Mouse (Mus musculus) liver, embryonic 11.5 days (tissue): ENCODE results near the gene Rpgrip1l. TPM values are rescaled to one million over a fixed set of nuclear protein-coding genes. Genes with fewer than 3 reads are reported as not detected.

Source experiments
- ATAC-seq: fragments of 200-750 bp; cut with Nextera tagmentation; replicated peaks from 2 replicates; pipeline ENCODE4 v1.8.0; 2017; ENCODE audit warnings: moderate number of reproducible peaks, mild to moderate bottlenecking, moderate TSS enrichment, moderate library complexity; ENCODE audit not compliant: low FRiP score
- DNase-seq: peaks from one replicate; pipeline ENCODE4 v3.0.0-alpha.2; 2017; ENCODE audit warnings: low spot score
- H3K27ac ChIP-seq: fragments of 300-500 bp; sonication (generic); 2 replicates; pipeline ENCODE4 v1.5.1; 2014; ENCODE audit warnings: mild to moderate bottlenecking, low read depth, low read length, control low read depth
- H3K27me3 ChIP-seq: fragments of 300-500 bp; sonication (generic); replicated peaks from 2 replicates; pipeline ENCODE4 v1.6.1; 2014; ENCODE audit warnings: low read length, mixed read lengths; ENCODE audit not compliant: control insufficient read depth, insufficient read depth
- H3K36me3 ChIP-seq: fragments of 300-500 bp; sonication (generic); 2 replicates; pipeline ENCODE4 v1.6.1; 2014; ENCODE audit warnings: mild to moderate bottlenecking, low read length, moderate library complexity, mixed read lengths; ENCODE audit not compliant: control insufficient read depth, insufficient read depth
- H3K4me1 ChIP-seq: fragments of 300-500 bp; sonication (generic); replicated peaks from 2 replicates; pipeline ENCODE4 v1.6.1; 2014; ENCODE audit warnings: low read length, mixed read lengths; ENCODE audit not compliant: control insufficient read depth, insufficient read depth
- H3K4me2 ChIP-seq: fragments of 300-500 bp; sonication (generic); 2 replicates; pipeline ENCODE4 v1.6.1; 2014; ENCODE audit warnings: mild to moderate bottlenecking, control low read depth, moderate library complexity
- H3K4me3 ChIP-seq: fragments of 300-500 bp; sonication (generic); 2 replicates; pipeline ENCODE4 v1.5.1; 2014; ENCODE audit warnings: low read depth, low read length, control low read depth
- H3K9ac ChIP-seq: fragments of 300-500 bp; sonication (generic); 2 replicates; pipeline ENCODE4 v1.6.1; 2014; ENCODE audit warnings: low read depth, low read length, control low read depth
- H3K9me3 ChIP-seq: fragments of 300-500 bp; sonication (generic); 2 replicates; pipeline ENCODE4 v1.6.1; 2016; ENCODE audit warnings: low read length, inconsistent platforms, mixed read lengths; ENCODE audit not compliant: control insufficient read depth
- WGBS: fragments of 180-500 bp; shearing (Covaris S2); extraction: QIAGEN DNeasy Blood & Tissue Kit; methylation state at CpG from one replicate; pipeline ENCODE4 v1.1.7; 2014; 5-methylcytosine and 5-hydroxymethylcytosine counted together
- polyA plus RNA-seq: library from polyadenylated mRNA; unstranded; fragments of >200 nt; fragmentation: Nextera tagmentation; extraction: Ambion mirVana; gene quantifications from 2 replicates; pipeline ENCODE4 v1.2.1, GENCODE M21; 2014

The Rpgrip1l gene
- 6.5 and 6.8 TPM in 2 replicates for polyA plus RNA-seq

GRCm38 (mm10) chr8:91312835-91313832, at the start of gene Rpgrip1l, which contains the start of gene Fto:
Gene Rpgrip1l (minus strand): TSS chr8:91313262.
Gene Fto (plus strand): TSS chr8:91313525.
- ATAC-seq (peak; percentile 98), DNase-seq (peak; percentile 95)
- no peaks in the 10 kb centered on the region for H3K36me3 ChIP-seq
- H3K9me3 ChIP-seq = no peaks in the 10 kb centered on the region
- H3K9ac ChIP-seq = peak within 1 kb of the TSS; percentile 91
- peaks cover 10% of the 10 kb centered on the region for H3K4me1 ChIP-seq
- H3K4me3 ChIP-seq = peak within 1 kb of the TSS; percentile 80
- WGBS = 1% methylated on average over 59 of the region's 59 CpGs
- H3K27me3 ChIP-seq = no peaks in the 10 kb centered on the region
- peak within 1 kb of the TSS; percentile 95 for H3K4me2 ChIP-seq
- H3K27ac ChIP-seq = peak within 1 kb of the TSS; percentile 52; the same call in 1 of the 2 replicates

GRCm38 (mm10) chr8:91360644-91361357, 47.7 kb upstream of the Rpgrip1l start:
- Histone ChIP-seq H3K36me3 (no peaks in the 10 kb centered on the region), H3K4me1 (no peaks in the 10 kb centered on the region; the same call in 1 of the 2 replicates), H3K27ac (no peak overlapping the region), H3K9me3 (no peaks in the 10 kb centered on the region), H3K4me2 (no peak overlapping the region), H3K4me3 (no peak overlapping the region), H3K27me3 (no peaks in the 10 kb centered on the region), H3K9ac (no peak overlapping the region)
- ATAC-seq (no peak), DNase-seq (no peak)
- WGBS = 57% methylated on average over 10 of the region's 10 CpGs

- WGBS = 76% methylated on average over 9 of the region's 9 CpGs
- Histone ChIP-seq H3K27ac (no peak overlapping the region), H3K9me3 (no peaks in the 10 kb centered on the region), H3K4me2 (no peak overlapping the region), H3K9ac (no peak overlapping the region), H3K4me1 (no peaks in the 10 kb centered on the region; the same call in 1 of the 2 replicates), H3K36me3 (no peaks in the 10 kb centered on the region), H3K27me3 (no peaks in the 10 kb centered on the region), H3K4me3 (no peak overlapping the region)
- DNase-seq (no peak), ATAC-seq (no peak)
Observed at GRCm38 (mm10) chr8:91359511-91359910, 46.4 kb upstream of the Rpgrip1l start.

GRCm38 (mm10) chr8:91358016-91358415, 45.0 kb upstream of the Rpgrip1l start:
- WGBS = 72% methylated on average over 5 of the region's 5 CpGs

GRCm38 (mm10) chr8:91357493-91358014, 44.5 kb upstream of the Rpgrip1l start:
- H3K4me1 ChIP-seq = no peaks in the 10 kb centered on the region; the same call in 1 of the 2 replicates
- WGBS = 80% methylated on average over 4 of the region's 4 CpGs
- no peak overlapping the region for H3K4me2 ChIP-seq
- no peak for ATAC-seq
- H3K4me3 ChIP-seq = no peak overlapping the region
- H3K9me3 ChIP-seq = no peaks in the 10 kb centered on the region
- H3K9ac ChIP-seq = no peak overlapping the region
- no peak for DNase-seq
- no peaks in the 10 kb centered on the region for H3K27me3 ChIP-seq
- H3K27ac ChIP-seq = no peak overlapping the region
- H3K36me3 ChIP-seq = no peaks in the 10 kb centered on the region

More at GRCm38 (mm10) chr8:91358016-91358415, 45.0 kb upstream of the Rpgrip1l start:
- Histone ChIP-seq H3K9me3 (no peaks in the 10 kb centered on the region), H3K4me1 (no peaks in the 10 kb centered on the region; the same call in 1 of the 2 replicates), H3K36me3 (no peaks in the 10 kb centered on the region), H3K27ac (no peak overlapping the region), H3K4me3 (no peak overlapping the region), H3K27me3 (no peaks in the 10 kb centered on the region), H3K9ac (no peak overlapping the region), H3K4me2 (no peak overlapping the region)
- DNase-seq (no peak), ATAC-seq (no peak)

- ATAC-seq (no peak), DNase-seq (no peak)
Observed at GRCm38 (mm10) chr8:91355956-91356699, 43.1 kb upstream of the Rpgrip1l start.

GRCm38 (mm10) chr8:91355301-91355905, 42.3 kb upstream of the Rpgrip1l start:
- H3K27ac ChIP-seq = no peak overlapping the region
- no peak for ATAC-seq
- no peaks in the 10 kb centered on the region for H3K36me3 ChIP-seq
- H3K4me1 ChIP-seq = peaks cover 3% of the 10 kb centered on the region; the same call in 1 of the 2 replicates
- H3K4me2 ChIP-seq = no peak overlapping the region
- DNase-seq = no peak
- no peaks in the 10 kb centered on the region for H3K27me3 ChIP-seq
- 58% methylated on average over 10 of the region's 10 CpGs for WGBS
- no peaks in the 10 kb centered on the region for H3K9me3 ChIP-seq
- no peak overlapping the region for H3K4me3 ChIP-seq
- no peak overlapping the region for H3K9ac ChIP-seq

More at GRCm38 (mm10) chr8:91355956-91356699, 43.1 kb upstream of the Rpgrip1l start:
- Histone ChIP-seq H3K27ac (no peak overlapping the region), H3K4me2 (no peak overlapping the region), H3K4me1 (no peaks in the 10 kb centered on the region; the same call in 1 of the 2 replicates), H3K9me3 (no peaks in the 10 kb centered on the region), H3K36me3 (no peaks in the 10 kb centered on the region), H3K4me3 (no peak overlapping the region), H3K9ac (no peak overlapping the region), H3K27me3 (no peaks in the 10 kb centered on the region)
- WGBS = 91% methylated on average over 11 of the region's 11 CpGs
